Mouse (Mus musculus) induced T-regulatory cell, adult 2 months (primary cell): ENCODE results near the gene Armc7.
A peak's percentile ranks its signal among the peaks of the same experiment; 100 is the strongest.

Experiments
- DNase-seq: peaks from one replicate; pipeline ENCODE4 v3.0.0-alpha.2; 2012; ENCODE audit warnings: low read depth

The Armc7 gene

DNA sequence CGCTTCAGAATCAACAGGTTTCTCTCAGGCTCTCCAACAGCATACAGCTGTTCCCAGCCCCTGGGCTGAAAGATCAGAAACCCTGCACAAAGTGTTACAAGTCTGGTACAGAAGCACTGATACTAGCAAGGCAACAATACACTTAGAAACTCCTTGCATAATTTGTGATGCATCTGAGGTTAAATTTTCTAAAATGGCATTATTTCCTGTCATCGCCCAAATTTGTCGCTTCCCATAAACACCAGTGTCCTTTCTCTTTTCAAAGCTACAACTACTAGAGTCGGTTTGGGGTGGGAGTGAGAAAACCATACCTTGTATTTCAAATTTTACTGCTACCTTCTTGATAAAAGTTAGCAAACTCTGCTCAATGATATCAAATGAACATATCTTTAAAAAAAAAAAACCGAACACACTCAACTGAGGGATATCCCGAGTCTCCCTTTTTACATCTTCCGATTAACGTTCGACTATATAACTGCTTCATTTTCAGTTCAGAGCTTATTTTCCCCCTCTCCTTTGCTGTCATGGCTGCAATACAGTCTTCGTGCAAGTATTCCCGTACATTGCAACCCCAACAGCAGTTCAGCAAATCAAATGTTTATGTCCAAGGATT, 59.4 kb downstream of the Armc7 start:
- peak; percentile 50 for DNase-seq

DNA sequence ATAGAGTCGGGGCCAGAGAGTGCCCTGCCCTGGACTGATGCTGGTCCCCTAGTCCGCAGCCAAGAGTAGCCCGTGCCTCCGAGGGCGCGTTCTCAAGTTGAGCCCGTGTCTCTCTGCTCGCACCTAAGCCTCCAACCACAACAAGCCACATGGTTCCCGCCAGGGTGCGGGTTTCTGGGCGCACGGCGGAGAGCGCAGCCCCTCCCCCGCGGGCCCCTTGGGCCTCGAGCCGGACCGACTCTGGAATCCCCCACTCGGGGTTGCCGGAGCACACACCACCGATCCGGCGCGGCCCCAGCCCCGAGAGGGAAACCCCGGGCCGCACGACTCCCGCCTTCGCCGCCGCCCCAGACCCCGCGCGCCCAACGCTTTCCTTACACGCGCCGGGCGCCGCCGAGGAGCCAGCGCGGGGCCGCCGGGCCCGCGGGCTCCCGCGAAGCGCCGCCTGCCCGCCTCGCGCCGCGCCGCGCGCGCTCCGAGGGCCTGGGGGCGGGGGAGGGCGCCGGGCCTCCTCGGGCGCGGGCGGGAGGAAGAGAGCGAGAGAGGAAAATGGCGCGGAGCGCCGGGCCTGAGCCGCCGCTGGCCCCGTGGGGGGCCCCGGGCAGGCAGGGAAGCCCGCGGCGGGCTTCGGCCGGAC, 60.1 kb downstream of the Armc7 start:
- peak; percentile 82 for DNase-seq

DNA sequence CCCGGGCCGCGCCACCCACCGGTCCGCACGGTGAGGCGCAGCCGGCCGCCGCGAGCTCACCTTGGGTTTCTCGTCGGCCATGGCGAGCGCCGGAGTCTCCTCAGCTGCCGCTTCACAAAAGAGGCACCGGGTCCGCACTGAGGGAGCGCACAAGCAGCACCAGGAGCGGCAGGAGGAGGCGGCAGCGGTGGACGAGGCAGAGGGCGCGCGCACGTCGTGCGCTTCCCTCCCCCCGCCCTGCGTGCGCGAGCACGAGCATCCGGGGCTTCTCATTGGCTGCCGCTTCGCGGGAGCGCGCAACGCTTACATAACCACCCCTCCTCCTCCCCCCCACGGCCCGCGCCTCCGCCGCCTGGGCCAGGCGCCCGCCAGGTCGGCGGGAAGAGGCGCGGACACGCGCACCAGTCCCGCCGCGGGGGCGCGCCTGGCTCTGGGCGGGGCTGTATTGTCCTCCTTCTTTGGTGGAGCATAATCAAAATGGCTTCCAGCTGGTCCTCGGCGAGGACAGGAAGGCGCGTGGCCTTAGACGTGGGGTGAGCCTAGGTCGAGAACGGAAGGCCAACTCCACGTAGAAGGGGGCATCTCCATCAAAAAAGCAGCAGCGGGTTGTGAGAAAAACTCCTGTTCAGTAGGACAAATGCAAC, 60.7 kb downstream of the Armc7 start, which contains the start of gene Sumo2:
Gene Sumo2, minus strand, starts transcription at position 239 of the 644 bp plus-strand sequence.
- DNase-seq: peak; percentile 98

DNA sequence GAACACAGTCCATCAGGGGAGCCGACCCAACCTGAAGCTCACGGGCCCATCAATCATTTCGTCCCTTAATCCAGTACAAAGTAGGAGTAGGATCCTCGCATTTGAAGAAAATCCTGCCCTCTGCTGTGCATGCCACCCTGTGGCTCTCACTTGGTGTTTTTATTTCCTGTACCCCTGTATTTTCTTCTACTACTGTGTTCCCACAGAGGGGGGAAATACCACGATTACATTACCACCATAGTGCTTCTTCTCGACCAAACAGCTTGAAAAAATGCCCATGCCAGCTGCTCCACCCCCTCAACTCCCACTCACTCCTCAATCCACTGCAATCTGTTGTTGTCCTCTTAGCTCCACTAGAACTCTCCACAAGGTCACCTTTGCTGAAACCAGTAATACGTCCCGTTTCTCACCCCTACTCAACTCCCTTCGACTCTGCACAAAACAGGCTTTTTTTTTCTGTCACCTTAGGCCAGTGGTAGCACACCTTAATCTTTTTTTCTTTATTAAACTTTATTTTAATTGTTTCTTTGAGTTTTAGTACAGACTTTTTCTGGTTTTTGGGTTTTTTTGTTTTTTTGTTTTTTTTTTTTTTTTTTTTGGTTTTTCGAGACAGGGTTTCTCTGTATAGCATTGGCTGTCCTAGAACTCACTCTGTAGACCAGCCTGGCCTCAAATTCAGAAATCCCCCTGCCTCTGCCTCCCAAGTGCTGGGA, 61.5 kb downstream of the Armc7 start:
- DNase-seq: peak; percentile 61

DNA sequence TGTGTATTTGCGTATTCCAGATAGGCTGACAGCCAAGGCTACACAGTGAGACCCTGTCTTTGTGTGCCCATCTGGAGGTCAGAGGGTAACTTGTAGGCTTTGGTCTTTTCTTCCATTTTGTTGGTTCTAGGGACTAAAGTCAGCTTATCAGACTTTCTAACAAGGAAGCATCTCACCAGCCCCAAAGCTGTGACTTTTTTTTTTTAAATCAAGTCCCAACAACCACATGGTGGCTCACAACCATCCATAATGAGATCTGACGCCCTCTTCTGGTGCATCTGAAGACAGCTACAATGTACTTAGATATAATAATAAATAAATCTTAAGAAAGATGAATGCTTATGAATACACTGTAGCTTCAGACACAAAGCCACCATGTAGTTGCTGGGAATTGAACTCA, 62.6 kb downstream of the Armc7 start:
- peak; percentile 62 for DNase-seq
